Mouse (Mus musculus) retina, postnatal 7 days (tissue): ENCODE results near the gene Klf13.

Experiments
- DNase-seq: peaks from one replicate; pipeline ENCODE4 v3.0.0-alpha.2; 2012; ENCODE audit warnings: low read depth, low spot score

Klf13 gene

GRCm38 (mm10) chr7:63949176-63949575 lies 10.5 kb upstream of the Klf13 start:
- DNase-seq = no peak

GRCm38 (mm10) chr7:63947514-63948487 lies 9.1 kb upstream of the Klf13 start:
- DNase-seq = no peak

GRCm38 (mm10) chr7:63943946-63944345 lies 5.2 kb upstream of the Klf13 start:
- no peak for DNase-seq

GRCm38 (mm10) chr7:63941501-63941900 lies 2.8 kb upstream of the Klf13 start:
- DNase-seq = no peak

GRCm38 (mm10) chr7:63941050-63941449 lies 2.3 kb upstream of the Klf13 start:
- DNase-seq = no peak

- no peak for DNase-seq
Observed at GRCm38 (mm10) chr7:63940321-63940720, 1.6 kb upstream of the Klf13 start.

- DNase-seq = no peak
Observed at GRCm38 (mm10) chr7:63939397-63939951, 759 bp upstream of the Klf13 start.

GRCm38 (mm10) chr7:63938066-63938913 lies 425 bp downstream of the Klf13 start:
- DNase-seq = peak; percentile 27

GRCm38 (mm10) chr7:63937236-63938065 lies 1.3 kb downstream of the Klf13 start:
- peak; percentile 51 for DNase-seq

- DNase-seq = no peak
Observed at GRCm38 (mm10) chr7:63936986-63937235, 1.8 kb downstream of the Klf13 start.

- DNase-seq = no peak
Observed at GRCm38 (mm10) chr7:63936188-63936985, 2.3 kb downstream of the Klf13 start.

- DNase-seq = no peak
Observed at GRCm38 (mm10) chr7:63935809-63936187, 2.9 kb downstream of the Klf13 start.

GRCm38 (mm10) chr7:63934530-63934929 lies 4.2 kb downstream of the Klf13 start:
- DNase-seq = no peak

GRCm38 (mm10) chr7:63933905-63934304 lies 4.8 kb downstream of the Klf13 start:
- DNase-seq = no peak

- no peak for DNase-seq
Observed at GRCm38 (mm10) chr7:63932461-63932860, 6.3 kb downstream of the Klf13 start.

- DNase-seq = no peak
Observed at GRCm38 (mm10) chr7:63930766-63931165, 7.9 kb downstream of the Klf13 start.

GRCm38 (mm10) chr7:63930132-63930531 lies 8.6 kb downstream of the Klf13 start:
- no peak for DNase-seq

- DNase-seq = no peak
Observed at GRCm38 (mm10) chr7:63929080-63929479, 9.6 kb downstream of the Klf13 start.

GRCm38 (mm10) chr7:63927121-63927520 lies 11.6 kb downstream of the Klf13 start:
- DNase-seq = no peak

GRCm38 (mm10) chr7:63926492-63926891 lies 12.2 kb downstream of the Klf13 start:
- no peak for DNase-seq
